Mouse (Mus musculus): ENCODE data around the gene Syde2.

DNA sequence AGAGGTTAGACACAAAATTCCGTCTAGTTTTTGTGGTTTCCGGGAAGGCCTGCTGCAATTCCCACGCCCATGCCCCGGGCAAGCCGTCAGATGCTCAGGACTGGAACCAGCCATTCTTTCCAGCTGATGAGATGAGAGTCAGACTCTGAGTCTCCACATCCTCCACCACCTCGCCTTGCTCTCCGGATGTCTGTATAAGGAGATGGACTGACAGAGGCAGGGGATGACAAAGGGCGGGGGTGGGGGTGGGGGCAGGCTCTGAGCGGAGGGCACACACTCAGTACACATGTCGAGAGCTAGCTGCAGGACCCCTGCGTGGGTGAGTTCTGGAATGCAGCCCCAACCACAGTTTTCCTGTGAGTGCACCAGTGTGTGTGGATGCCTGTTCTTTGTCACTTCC, 57.3 kb downstream of the Syde2 start:
- TF ChIP-seq CTCF (IDR thresholded peaks at IDR 0.05; ENCODE audit: low read depth, low read length): no peak
- TF ChIP-seq POLR2AphosphoS5 (IDR thresholded peaks at IDR 0.05; ENCODE audit: insufficient replicate concordance, low read depth, low read length): no peak

Data from G1E (cell line).